Mouse (Mus musculus) heart, embryonic 13.5 days (tissue): ENCODE measurements around the gene Epha6. TPM values are rescaled to one million over a fixed set of nuclear protein-coding genes. Genes with fewer than 3 reads are reported as not detected.

Experiments used
- ATAC-seq: fragments of 200-750 bp; cut with Nextera tagmentation; 2 replicates; pipeline ENCODE4 v1.8.0; 2017; ENCODE audit warnings: moderate TSS enrichment; ENCODE audit not compliant: insufficient number of reproducible peaks, low FRiP score, low TSS enrichment; ENCODE audit errors: extremely low read depth
- H3K27ac ChIP-seq: fragments of 300-500 bp; sonication (generic); replicated peaks from 2 replicates; pipeline ENCODE4 v1.5.1; 2015; ENCODE audit warnings: moderate library complexity, mild to moderate bottlenecking, inconsistent platforms
- H3K27me3 ChIP-seq: fragments of 300-500 bp; sonication (generic); replicated peaks from 2 replicates; pipeline ENCODE4 v1.6.1; 2015; ENCODE audit warnings: mild to moderate bottlenecking, inconsistent platforms
- H3K36me3 ChIP-seq: fragments of 300-500 bp; sonication (generic); 2 replicates; pipeline ENCODE4 v1.6.1; 2015; ENCODE audit warnings: mild to moderate bottlenecking, inconsistent platforms
- H3K4me1 ChIP-seq: fragments of 300-500 bp; sonication (generic); 2 replicates; pipeline ENCODE4 v1.6.1; 2015; ENCODE audit warnings: inconsistent platforms
- H3K4me2 ChIP-seq: fragments of 300-500 bp; sonication (generic); 2 replicates; pipeline ENCODE4 v1.6.1; 2015; ENCODE audit warnings: inconsistent platforms, mild to moderate bottlenecking, moderate library complexity
- H3K4me3 ChIP-seq: fragments of 300-500 bp; sonication (generic); 2 replicates; pipeline ENCODE4 v1.5.1; 2015; ENCODE audit warnings: moderate library complexity, mild to moderate bottlenecking, inconsistent platforms
- H3K9ac ChIP-seq: fragments of 300-500 bp; sonication (generic); 2 replicates; pipeline ENCODE4 v1.6.1; 2015; ENCODE audit warnings: inconsistent platforms, mild to moderate bottlenecking, moderate library complexity
- H3K9me3 ChIP-seq: fragments of 300-500 bp; sonication (generic); 2 replicates; pipeline ENCODE4 v1.6.1; 2016; ENCODE audit warnings: inconsistent platforms
- WGBS: fragments of 180-500 bp; shearing (Covaris S2); methylation state at CpG from one replicate; pipeline ENCODE4 v1.1.7; 2015; ENCODE audit warnings: mixed read lengths; 5-methylcytosine and 5-hydroxymethylcytosine counted together
- polyA plus RNA-seq: library from polyadenylated mRNA; unstranded; fragments of >200 nt; fragmentation: Nextera tagmentation; extraction: Ambion mirVana; gene quantifications from 2 replicates; pipeline ENCODE4 v1.2.1, GENCODE M21; 2015

Epha6 gene
- polyA plus RNA-seq, 1 experiment from 2014 or later, result not detected

DNA sequence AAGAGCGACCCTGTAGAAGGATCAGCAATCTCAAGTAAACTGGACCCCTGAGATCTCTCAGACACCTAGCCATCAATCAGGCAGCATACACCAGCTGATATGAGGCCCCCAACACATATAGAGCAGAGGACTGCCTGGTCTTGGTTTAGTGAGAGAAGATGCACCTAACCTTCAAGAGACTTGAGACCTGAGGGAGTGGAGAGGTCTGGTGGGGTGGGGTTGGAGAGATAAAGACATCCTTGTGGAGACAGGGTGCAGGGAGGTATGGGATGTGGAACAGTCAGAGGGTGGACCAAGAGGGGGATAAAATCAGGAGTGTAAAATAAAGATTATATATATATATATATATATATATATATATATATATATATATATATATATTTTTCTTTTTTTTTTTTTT is 105.8 kb downstream of the Epha6 start:
- H3K36me3 ChIP-seq, result no peaks in the 10 kb centered on the region
- no peak overlapping the region for H3K9ac ChIP-seq
- WGBS, result 82% methylated on average over 1 of the region's 1 CpGs
- ATAC-seq, result no peak
- no peak overlapping the region for H3K4me3 ChIP-seq
- no peak overlapping the region for H3K27ac ChIP-seq
- no peaks in the 10 kb centered on the region for H3K27me3 ChIP-seq
- H3K4me1 ChIP-seq, result no peaks in the 10 kb centered on the region
- H3K9me3 ChIP-seq, result no peaks in the 10 kb centered on the region
- no peak overlapping the region for H3K4me2 ChIP-seq

DNA sequence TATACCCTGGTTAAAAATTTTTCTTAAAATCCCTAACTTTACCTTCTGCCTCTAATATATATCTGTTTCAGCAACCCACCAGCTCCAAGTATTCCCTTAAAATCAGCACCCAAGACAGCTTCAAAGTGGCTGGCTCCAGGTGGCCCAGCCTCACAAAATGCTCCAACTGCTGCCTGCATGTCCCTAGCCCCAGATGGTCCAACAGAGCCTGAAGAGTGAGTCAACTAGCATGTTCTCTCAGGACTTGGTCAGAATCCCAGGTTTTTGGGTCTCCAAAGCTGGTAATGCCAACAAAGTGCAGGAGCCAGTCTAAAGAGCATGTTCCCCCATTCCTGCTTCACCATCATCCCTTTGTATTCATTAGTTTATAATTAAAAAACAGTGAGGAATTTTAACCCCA is 129.6 kb downstream of the Epha6 start:
- Histone ChIP-seq H3K36me3 (no peaks in the 10 kb centered on the region), H3K27me3 (no peaks in the 10 kb centered on the region), H3K4me2 (no peak overlapping the region), H3K4me1 (no peaks in the 10 kb centered on the region), H3K27ac (no peak overlapping the region), H3K4me3 (no peak overlapping the region), H3K9ac (no peak overlapping the region), H3K9me3 (no peaks in the 10 kb centered on the region)
- no peak for ATAC-seq

DNA sequence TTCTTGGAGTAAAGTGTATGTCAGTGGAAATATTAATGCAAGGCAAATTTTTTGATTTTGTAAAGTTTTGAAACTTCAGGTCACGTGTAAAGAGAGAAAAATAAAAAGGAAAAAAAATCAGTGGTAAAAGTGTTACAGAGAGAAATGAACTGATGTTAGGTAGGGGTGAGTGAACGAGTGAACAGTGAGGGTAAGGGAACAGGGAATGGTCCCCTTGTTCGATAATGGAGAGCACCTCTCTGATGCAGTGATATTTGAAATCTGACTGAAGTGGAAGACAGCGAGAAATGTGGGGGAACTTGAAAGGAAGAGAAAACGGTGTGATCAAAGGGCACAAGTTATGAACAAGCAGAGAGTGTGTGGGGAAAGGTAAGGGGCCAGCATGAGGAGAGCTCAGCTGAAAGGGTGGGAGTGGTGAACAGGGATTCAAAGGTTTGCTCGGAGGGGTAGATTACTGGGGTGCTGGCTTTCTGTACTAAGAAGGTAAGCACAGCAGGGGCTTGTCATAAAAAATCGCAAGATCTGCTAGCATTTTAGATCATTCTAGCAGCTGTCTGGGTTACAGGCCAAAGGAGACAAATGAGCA is 137.0 kb downstream of the Epha6 start:
- Histone ChIP-seq H3K9ac (no peak overlapping the region), H3K4me1 (no peaks in the 10 kb centered on the region), H3K4me3 (no peak overlapping the region), H3K4me2 (no peak overlapping the region), H3K27ac (no peak overlapping the region), H3K36me3 (no peaks in the 10 kb centered on the region), H3K9me3 (no peaks in the 10 kb centered on the region), H3K27me3 (no peaks in the 10 kb centered on the region)
- WGBS, result 60% methylated on average over 7 of the region's 7 CpGs
- no peak for ATAC-seq

DNA sequence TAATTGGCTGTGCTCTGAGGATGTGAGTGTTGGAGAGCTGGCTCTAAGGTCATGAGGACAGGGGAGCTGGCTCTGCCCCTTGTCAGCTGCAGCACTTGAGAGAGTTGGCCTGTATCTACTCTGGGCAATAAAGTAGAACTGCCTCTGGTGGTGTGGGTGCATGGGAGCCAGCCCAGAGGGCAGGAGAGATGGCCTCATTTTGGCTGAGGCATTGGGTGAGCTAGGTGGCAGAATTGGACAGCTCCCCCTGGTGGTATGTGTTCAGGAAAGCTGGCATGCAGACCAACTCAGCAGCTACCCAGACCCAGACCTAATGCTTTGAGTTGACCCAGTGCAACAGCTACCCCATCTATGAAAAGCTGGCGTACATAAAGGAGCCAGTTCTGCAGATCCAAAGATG is 170.0 kb downstream of the Epha6 start:
- WGBS, result 74% methylated on average over 1 of the region's 1 CpGs
- no peak for ATAC-seq

DNA sequence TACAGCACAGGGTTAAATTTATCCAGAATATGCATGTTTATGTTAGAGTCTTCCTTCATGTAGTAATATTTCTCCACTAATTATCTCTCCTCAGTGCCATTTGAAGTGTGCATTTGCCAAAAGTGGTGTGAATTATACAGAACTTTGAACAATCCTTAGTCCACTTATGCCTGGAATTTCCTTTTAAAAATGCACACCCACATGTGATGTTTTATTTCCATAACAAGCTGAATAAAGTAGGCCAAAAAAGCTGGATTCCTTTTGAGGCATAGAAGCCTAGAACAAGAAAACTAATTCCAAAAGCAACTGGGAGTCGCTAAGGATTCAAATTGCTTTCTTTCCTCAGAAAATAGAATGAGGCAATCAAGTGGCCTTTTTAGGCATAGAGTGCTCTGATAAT is 171.1 kb downstream of the Epha6 start:
- ATAC-seq, result no peak
- no peak overlapping the region for H3K4me3 ChIP-seq
- H3K4me2 ChIP-seq, result no peak overlapping the region
- H3K9me3 ChIP-seq, result no peaks in the 10 kb centered on the region
- no peaks in the 10 kb centered on the region for H3K27me3 ChIP-seq
- no peaks in the 10 kb centered on the region for H3K4me1 ChIP-seq
- 76% methylated on average over 1 of the region's 1 CpGs for WGBS
- no peak overlapping the region for H3K27ac ChIP-seq
- no peak overlapping the region for H3K9ac ChIP-seq
- H3K36me3 ChIP-seq, result no peaks in the 10 kb centered on the region

More for the DNA sequence above, 170.0 kb downstream of the Epha6 start:
- Histone ChIP-seq H3K36me3 (no peaks in the 10 kb centered on the region), H3K4me1 (no peaks in the 10 kb centered on the region), H3K9ac (no peak overlapping the region), H3K9me3 (no peaks in the 10 kb centered on the region), H3K27ac (no peak overlapping the region), H3K4me3 (no peak overlapping the region), H3K4me2 (no peak overlapping the region), H3K27me3 (no peaks in the 10 kb centered on the region)

DNA sequence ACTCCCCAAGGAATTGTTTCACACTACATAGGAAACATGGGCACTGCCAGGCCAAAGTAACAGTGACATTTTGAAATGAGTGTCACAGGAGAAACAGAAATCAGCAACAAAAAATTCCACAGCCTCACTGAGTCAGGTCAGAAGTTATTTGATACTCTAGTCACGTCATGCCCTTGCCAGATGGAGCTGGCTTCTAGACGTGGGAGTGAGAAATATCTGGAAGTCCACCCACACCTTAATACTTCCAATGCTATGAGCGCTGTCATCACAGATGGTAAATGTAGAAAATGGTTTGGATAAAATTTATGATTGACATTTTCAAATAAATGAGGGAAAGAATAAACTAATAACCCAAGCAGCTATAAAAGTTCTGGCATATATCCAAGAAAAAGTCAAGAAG is 210.0 kb downstream of the Epha6 start:
- H3K4me1 ChIP-seq, result no peaks in the 10 kb centered on the region
- no peaks in the 10 kb centered on the region for H3K36me3 ChIP-seq
- no peak overlapping the region for H3K4me2 ChIP-seq
- H3K27me3 ChIP-seq, result no peaks in the 10 kb centered on the region
- 51% methylated on average over 3 of the region's 3 CpGs for WGBS
- no peaks in the 10 kb centered on the region for H3K9me3 ChIP-seq
- H3K27ac ChIP-seq, result no peak overlapping the region
- no peak overlapping the region for H3K4me3 ChIP-seq
- H3K9ac ChIP-seq, result no peak overlapping the region
- ATAC-seq, result no peak

DNA sequence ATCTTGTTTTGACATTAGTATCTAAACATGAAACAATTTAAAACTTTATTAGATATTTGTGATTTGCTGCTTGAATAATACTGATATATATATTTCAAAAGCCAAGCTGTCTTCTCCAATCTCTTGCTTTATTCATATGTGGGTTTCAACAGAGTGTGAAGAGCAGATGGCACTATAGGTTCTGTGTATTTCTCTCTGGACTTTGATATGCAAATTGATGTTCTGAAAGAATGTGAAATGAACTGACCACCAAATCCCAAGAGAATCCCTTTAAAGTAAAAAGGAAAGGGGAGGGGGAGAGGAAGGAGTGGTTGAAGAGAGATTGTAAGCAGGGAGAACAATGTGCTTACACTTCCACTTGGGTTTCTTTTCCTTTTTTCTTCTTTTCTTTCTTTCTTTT is 212.4 kb downstream of the Epha6 start:
- Histone ChIP-seq H3K9me3 (no peaks in the 10 kb centered on the region), H3K4me1 (no peaks in the 10 kb centered on the region), H3K27me3 (no peaks in the 10 kb centered on the region), H3K36me3 (no peaks in the 10 kb centered on the region), H3K9ac (no peak overlapping the region), H3K4me2 (no peak overlapping the region), H3K27ac (no peak overlapping the region), H3K4me3 (no peak overlapping the region)
- no peak for ATAC-seq

DNA sequence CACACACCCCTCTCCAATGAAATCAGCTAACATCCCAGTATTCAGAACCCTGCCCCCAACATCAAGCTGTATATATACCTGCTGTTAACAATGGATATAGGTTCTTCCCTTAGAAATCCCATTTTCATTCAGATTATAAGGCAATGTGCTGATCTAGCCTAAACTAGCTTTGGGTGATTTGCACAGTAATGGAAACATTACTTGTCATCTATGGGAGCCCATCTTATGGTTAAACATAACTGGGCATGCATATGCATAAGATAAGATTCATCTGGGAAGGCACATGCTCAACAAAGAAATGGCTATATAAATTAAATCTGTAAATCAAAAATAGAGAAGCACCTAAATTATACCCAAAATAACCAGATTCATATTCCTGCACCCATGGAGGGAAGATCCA is 230.2 kb downstream of the Epha6 start:
- Histone ChIP-seq H3K27ac (no peak overlapping the region), H3K4me1 (no peaks in the 10 kb centered on the region)
- no peak for ATAC-seq

DNA sequence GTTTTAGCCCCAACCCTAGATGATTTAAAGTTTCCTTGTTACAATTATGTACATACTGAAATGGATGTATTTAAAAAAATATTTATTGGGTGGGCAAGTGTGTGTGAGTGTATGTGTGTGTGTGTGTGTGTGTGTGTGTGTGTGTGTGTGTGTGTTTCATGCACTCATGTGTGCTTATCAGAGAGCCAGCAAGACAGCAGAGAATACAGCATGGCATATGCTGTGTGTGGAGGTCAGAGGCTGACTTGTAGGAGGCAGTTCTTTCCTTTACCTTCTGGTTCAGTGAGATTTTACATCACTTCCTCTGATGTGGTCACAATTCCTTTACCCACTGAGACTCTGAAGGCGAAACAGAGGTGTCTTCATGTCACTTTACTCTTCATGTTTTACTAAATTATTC is 321.4 kb downstream of the Epha6 start:
- Histone ChIP-seq H3K4me3 (no peak overlapping the region), H3K9me3 (no peaks in the 10 kb centered on the region), H3K9ac (no peak overlapping the region), H3K27ac (no peak overlapping the region), H3K36me3 (no peaks in the 10 kb centered on the region), H3K4me1 (no peaks in the 10 kb centered on the region), H3K27me3 (no peaks in the 10 kb centered on the region), H3K4me2 (no peak overlapping the region)
- WGBS, result 48% methylated on average over 1 of the region's 1 CpGs
- no peak for ATAC-seq

More for the DNA sequence above, 230.2 kb downstream of the Epha6 start:
- Histone ChIP-seq H3K9ac (no peak overlapping the region), H3K27me3 (no peaks in the 10 kb centered on the region), H3K9me3 (no peaks in the 10 kb centered on the region), H3K4me3 (no peak overlapping the region), H3K36me3 (no peaks in the 10 kb centered on the region), H3K4me2 (no peak overlapping the region)

DNA sequence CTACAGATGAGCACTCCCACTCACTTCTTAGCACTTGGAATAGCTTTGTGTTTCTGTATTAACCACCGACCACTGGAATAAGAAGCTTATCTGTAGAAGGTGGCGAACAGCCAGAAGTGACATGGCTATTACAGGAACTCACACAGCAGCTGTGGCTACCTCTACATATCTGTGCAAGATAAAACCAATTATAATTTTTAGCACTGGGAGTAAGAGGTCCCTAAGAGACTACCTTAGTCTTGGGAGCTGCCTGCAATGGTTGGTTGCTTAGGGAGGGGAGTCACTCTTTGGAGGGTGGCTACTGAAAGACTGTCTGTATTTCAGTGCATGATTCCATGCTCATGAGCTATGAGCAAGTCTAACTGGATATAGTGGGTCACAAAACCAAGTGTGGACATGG is 331.2 kb downstream of the Epha6 start:
- no peak for ATAC-seq
- Histone ChIP-seq H3K36me3 (no peaks in the 10 kb centered on the region), H3K4me2 (no peak overlapping the region)

DNA sequence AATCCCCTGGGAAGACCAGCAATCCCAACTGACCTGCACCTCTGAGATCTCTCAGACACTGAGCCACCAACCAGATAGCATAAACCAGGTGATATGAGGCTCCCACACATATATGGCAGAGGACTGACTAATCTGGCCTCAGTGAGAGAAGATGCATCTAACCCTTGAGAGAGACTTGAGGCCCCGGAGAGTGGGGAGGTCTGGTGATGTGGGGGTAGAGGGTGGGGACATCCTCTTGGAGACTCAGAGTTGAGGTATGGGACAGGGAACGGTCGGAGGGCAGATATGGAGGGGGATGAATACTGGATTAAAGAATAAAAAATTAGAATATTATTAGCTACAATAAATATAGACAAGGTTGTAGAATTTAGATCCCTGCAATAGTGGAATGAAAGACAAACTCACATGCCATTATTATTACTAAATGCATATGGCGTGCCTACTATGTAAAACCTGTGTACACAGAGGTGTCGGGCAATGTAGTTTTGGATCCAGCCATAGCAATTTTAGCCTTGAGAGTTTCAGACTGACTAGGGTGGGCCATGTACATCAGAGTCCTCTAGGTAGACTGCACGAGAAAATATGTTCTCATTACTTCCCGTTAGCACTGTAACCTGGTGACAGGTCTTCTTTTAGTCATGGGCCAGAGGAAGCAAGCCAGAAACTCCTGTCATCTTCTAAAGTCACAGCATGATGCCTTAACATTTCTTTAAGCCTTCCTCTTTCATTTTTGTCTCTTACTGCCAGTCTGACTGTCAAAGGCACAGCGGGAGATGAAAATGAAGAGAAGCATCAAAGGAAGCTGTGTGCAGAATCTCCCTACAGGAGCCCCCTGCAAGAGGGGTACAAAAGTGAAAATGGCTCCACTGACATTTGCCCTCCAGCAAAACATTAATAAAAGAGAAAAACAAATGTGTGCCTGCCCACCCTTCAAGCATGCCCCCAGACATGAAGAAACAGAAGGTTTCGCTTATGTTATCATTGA is 338.7 kb downstream of the Epha6 start:
- Histone ChIP-seq H3K4me2 (no peak overlapping the region), H3K4me1 (no peaks in the 10 kb centered on the region), H3K9ac (no peak overlapping the region), H3K4me3 (no peak overlapping the region), H3K36me3 (no peaks in the 10 kb centered on the region), H3K9me3 (no peaks in the 10 kb centered on the region), H3K27me3 (no peaks in the 10 kb centered on the region), H3K27ac (no peak overlapping the region)
- ATAC-seq, result no peak
- 78% methylated on average over 9 of the region's 9 CpGs for WGBS

More for the DNA sequence above, 331.2 kb downstream of the Epha6 start:
- Histone ChIP-seq H3K4me3 (no peak overlapping the region), H3K4me1 (peaks cover 3% of the 10 kb centered on the region), H3K27ac (no peak overlapping the region), H3K9me3 (no peaks in the 10 kb centered on the region), H3K27me3 (no peaks in the 10 kb centered on the region), H3K9ac (no peak overlapping the region)
- 18% methylated on average over 2 of the region's 2 CpGs for WGBS
